Mouse (Mus musculus): ENCODE data around the gene Olfr784.

Olfr784 gene

GRCm38 (mm10) chr10:129383783-129384182 is at the start of gene Olfr784:
Gene Olfr784, plus strand, starts transcription at chr10:129384083.

DNA sequence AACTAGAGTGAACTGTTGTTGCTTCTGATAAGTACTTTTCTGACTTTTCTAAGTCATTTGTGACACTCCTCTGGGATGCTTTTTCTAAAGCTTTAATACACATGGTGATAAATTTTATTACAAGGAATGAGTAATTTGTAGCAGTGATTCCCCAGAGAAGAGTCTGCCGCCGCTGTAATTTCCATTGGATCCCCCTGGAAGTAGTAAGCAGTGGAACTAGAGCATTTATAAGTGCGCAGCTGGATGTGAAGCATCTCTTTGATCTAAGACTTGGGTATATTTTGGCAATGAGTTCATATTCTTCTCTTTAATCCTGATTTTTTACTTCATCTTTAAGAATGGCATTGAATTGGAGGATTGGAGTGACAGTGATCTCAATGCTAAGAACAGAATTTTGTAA is 35.3 kb upstream of the Olfr784 start, which contains the start of gene Olfr782:
TSS of gene Olfr782 (plus strand) at position 301 of the 400 bp plus-strand sequence.
- 91% methylated on average over 3 of the region's 3 CpGs for WGBS

DNA sequence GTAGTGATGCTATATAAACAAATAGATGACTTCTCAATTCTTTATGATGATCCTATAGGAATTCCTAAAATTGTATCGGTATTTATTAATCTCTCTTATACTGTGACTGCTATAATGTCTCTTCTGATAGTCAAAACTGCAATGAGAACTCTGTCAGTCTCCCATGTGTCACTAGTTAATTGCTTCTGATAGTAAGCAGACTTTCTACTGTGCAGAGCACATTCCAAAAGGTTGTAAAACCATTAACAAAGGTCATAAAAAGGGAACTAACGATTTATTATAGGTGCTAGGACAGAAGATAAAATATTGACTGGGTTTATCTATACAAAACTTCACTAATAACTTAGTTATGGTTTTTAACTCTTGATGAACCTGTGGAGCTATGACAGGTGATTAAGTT is 31.4 kb upstream of the Olfr784 start:
- 78% methylated on average over 2 of the region's 2 CpGs for WGBS

DNA sequence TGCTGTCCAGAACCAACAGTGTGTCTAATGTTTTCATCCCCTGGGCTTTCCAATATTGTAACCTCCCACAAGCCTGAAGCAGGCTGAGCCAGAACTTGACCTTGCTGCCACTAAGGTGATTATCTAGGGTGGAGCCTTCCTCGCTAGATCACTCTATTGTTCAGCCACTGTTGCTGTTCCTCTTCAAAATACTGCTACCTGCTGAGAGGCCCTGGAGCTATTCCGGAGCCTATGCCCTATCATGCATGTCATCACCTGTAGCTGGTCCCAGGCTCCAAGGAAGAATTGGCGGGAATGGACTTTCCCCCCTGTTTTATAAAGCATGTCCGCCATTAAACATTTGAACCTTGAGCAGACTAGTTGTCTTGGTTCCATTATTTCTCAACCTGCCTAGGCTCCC is 27.4 kb upstream of the Olfr784 start:
- WGBS = 90% methylated on average over 4 of the region's 4 CpGs

GRCm38 (mm10) chr10:129357307-129357706 is 26.6 kb upstream of the Olfr784 start:
- WGBS = 74% methylated on average over 5 of the region's 5 CpGs

GRCm38 (mm10) chr10:129374051-129374450 is 9.8 kb upstream of the Olfr784 start:
- WGBS = 87% methylated on average over 5 of the region's 5 CpGs

DNA sequence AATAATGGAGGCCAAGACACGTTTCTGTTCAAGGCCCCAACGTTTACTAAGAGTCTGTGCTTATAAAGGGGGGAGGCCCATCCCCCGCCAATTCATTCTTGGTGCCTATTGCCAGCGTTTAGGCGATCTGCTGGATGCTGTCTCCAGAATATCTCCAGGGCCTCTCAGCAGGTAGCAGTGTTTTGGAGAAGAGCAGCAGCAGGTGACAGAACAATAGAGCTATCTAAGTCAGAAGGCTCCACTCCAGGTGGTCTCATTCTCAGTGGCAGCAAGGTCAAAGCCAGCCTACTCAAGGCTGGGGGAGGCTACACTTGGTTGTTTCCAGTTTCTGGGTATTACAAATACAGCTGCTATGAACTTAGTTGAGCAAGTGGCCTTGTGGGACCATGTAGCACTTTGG is 17.0 kb downstream of the Olfr784 start:
- 51% methylated on average over 5 of the region's 5 CpGs for WGBS

DNA sequence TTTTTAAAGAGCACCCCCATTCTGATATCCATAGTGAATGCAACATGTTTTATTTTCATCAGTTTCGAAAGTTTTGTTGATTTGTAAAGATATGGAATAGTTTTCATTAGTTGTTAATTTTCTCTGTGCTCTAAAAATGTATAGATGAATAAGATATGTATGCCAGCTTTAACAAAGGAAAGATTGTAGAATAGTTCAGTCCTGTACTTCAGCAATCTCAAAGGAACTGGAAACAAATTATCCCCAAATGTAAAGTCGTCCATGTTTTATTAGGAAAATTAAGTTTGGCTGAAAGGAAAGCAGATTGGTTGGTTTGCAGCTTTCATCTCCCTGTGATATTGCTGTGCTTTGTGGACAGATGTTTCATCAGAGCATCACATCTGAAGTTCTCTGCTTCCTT is 21.2 kb downstream of the Olfr784 start, which contains the start of gene Olfr785:
TSS of gene Olfr785 (plus strand) at position 301 of the 400 bp plus-strand sequence.
- 66% methylated on average over 2 of the region's 2 CpGs for WGBS

GRCm38 (mm10) chr10:129427006-129427405 is 43.1 kb downstream of the Olfr784 start, which contains the start of gene Olfr786:
Gene Olfr786, plus strand, starts transcription at chr10:129427306.

All from cerebral cortex, adult 2 months (tissue).